Mouse (Mus musculus) spleen, adult 18-20 months (tissue): ENCODE results near the gene Lgi4.

Experiments used
- DNase-seq, 2 experiments: peaks; one replicate each; pipeline ENCODE4 v3.0.0; 2022; ENCODE audit warnings: mixed read lengths in 2 of 2

Lgi4 gene

DNA sequence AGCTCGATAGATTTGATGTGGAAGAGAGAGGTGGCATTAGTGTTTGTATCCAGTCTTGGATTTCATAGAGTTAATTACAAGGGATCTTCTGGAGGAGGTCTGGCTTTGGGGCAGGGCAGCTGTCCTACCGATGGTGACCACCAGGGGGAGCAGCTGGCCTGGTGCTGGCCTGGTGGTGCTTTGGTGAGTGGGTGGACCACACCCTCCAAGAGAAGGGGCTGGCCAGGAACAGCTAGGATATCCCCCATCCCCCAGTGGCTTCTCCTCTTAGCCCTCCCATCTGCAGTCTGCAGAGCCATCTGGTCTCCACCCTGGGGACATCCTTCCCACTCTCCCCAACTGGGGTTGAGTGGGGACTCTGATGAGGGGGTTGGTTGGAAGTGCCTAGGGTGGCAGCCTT, at the start of gene Lgi4:
Gene Lgi4 (plus strand): TSS at position 235 of the 400 bp plus-strand sequence.
- peak; percentile 60 to 85 for DNase-seq

- DNase-seq: no peak
Observed at GRCm38 (mm10) chr7:31012971-31013370, 46.2 kb upstream of the Lgi4 start.

DNA sequence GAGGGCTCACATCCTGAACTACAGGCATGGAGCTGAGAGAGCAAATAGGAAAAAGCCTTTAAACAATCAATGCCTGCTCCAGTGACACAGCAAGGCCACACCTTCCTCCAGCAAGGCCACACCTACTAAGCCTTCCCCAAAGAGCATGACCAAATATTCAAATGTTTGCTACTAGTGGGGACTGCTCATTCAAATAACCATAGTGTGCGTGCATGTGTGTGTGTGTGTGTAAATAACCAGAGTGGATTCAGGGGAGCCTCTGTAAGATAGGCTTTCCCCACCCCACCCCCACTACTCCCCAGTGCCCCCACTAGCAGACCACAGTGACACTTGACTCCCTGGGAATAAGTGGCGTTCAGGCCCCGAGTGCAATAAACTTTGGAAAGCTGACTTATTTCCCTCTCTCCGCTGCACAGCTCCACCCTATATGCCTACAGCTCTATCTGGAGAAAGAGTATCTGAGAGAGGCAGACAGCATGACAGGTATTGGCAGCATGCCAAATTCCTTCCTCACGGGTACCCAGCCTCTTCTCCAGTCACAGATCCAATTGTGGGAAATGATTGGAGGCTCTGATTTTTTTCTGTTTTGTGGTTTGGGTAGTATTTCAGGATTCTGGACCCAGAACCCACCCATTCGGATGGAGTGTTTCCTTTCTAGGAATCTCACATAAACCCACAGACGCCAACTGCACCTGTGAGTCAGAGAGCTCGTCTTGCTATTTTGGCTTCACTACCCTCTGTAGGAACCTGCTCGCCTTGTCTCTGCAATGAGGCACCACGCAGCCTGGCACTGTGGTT, 41.8 kb upstream of the Lgi4 start:
- DNase-seq: no peak

- DNase-seq: no peak
Observed at GRCm38 (mm10) chr7:31028609-31029008, 30.5 kb upstream of the Lgi4 start.

DNA sequence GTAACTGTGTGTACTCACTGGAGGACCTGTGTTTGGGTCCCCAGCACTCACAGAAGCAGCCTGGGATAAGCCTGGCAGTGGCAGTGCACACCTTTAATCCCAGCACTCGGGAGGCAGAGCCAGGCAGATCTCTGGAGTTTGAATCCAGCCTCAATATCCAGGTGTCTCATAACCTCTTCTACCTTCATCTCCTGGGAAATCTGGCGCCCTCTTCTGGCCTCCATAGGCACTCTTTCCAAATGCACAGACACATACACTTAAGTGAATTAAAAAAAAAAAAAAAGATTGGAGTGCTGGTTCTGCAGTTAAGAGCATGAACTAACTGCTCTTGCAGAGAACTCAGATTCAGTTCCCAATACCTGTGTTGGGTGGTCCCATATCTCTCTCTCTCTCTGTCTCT, 28.4 kb upstream of the Lgi4 start:
- DNase-seq: no peak

GRCm38 (mm10) chr7:31031731-31032130, 27.4 kb upstream of the Lgi4 start:
- DNase-seq: no peak

DNA sequence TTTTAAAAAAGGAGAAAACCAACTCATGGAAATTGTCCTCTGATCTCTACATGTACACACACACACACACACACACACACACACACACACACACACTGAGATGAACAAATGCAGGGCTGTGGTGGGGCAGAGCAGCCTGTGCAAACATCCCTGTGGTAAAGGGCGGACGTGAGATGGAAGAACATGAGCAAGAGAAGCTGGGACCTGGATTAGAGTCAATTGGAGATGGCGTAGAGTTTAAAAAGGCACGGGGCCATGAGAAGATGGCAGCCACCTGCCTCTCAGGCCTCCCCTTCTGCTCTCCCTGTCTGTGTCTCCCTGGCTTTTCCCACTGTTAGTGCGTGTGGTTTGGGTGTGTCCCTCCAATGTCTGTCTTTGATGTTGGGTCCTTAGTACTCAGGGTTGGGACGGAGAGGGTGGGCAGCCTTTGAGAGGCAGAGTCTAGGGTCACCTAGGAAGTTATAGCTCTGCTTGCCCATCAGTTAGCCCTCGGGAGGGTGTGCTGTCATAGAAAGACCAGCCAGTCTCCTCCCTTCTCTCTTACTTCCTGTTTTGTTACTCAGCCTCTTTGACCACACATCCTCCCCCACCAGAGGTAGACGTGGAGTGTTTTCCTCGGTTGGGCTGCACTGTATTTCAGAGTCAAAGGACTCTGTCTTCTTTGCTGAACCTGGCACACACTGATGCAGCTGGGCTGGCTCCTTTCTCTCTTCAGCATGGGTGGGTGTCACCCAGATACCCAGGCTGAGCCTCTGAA, 25.6 kb upstream of the Lgi4 start:
- peak; percentile 52 to 57 for DNase-seq

GRCm38 (mm10) chr7:31034789-31035188, 24.4 kb upstream of the Lgi4 start:
- peak in 1 of 2 experiments; percentile 38 for DNase-seq

- DNase-seq: no peak
Observed at GRCm38 (mm10) chr7:31035291-31035690, 23.9 kb upstream of the Lgi4 start.

- no peak for DNase-seq
Observed at GRCm38 (mm10) chr7:31036917-31037316, 22.2 kb upstream of the Lgi4 start.

DNA sequence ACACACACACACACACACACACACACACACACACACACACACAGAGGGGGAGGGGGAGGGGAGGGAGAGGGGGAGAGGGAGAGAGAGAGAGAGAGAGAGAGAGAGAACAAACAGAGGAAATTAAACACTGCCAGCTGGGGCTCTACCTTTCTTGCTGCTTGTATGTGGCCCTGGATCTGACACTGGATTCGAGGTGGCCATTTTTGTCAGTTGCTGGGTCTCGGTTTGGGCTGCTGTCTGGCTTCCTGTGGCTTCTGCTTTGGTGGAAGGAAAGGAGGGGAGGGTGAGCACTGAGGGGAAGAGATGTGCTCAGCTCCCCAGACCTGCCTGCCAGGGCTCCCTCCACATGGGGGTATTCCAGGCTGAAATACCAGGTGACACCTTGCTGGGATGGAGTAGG, 21.5 kb upstream of the Lgi4 start:
- no peak for DNase-seq

GRCm38 (mm10) chr7:31039011-31039410, 20.1 kb upstream of the Lgi4 start:
- DNase-seq: no peak

- no peak for DNase-seq
Observed at GRCm38 (mm10) chr7:31040281-31041022, 18.7 kb upstream of the Lgi4 start.

DNA sequence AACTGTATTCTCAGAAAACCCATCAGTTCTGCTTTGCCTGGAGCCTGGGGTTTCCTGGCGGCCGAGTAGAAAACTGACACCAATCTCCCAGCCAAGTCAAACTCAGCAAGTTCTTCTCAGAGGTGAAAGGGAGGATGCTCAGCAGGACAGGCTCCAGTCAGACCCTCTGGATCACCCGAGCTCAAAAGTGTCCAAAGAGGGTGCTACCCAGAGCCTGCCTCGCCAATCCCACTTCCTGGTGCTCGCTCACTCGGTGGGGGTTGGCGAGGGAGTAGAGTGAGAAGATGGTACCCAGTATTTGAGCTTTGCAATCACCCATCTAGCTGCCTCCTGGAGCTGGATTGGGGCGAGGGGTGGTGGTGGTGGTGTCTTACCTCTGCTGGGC, 18.1 kb upstream of the Lgi4 start:
- DNase-seq: no peak

- peak; percentile 66 to 69 for DNase-seq
Observed at GRCm38 (mm10) chr7:31041662-31042315, 17.4 kb upstream of the Lgi4 start.

GRCm38 (mm10) chr7:31042431-31042910, 16.7 kb upstream of the Lgi4 start, which contains the start of gene Fxyd5:
TSS of gene Fxyd5 (minus strand) at chr7:31042481.
- DNase-seq: no peak

- DNase-seq: no peak
Observed at GRCm38 (mm10) chr7:31049135-31049845, 9.9 kb upstream of the Lgi4 start.

- no peak for DNase-seq
Observed at GRCm38 (mm10) chr7:31049846-31050281, 9.3 kb upstream of the Lgi4 start.

DNA sequence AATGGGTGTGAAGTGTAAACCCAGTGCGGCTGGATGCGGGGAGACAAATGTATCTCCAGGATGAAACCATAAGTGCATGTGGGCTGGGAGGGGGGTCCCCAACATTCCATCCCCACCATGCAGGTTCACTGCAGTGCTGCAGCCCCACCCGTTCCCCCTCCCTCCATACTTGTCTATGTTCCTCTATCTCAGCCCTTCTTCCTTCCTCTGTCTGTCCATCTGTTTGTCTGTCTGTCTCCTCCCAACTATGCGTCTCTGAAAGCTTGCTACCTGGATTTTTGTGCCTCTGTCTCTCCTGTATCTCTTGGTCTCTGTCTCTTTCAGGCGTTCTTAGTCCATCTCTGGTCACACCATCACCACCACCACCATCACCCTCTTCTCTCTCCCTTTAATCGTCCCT, 8.7 kb upstream of the Lgi4 start:
- DNase-seq: no peak

DNA sequence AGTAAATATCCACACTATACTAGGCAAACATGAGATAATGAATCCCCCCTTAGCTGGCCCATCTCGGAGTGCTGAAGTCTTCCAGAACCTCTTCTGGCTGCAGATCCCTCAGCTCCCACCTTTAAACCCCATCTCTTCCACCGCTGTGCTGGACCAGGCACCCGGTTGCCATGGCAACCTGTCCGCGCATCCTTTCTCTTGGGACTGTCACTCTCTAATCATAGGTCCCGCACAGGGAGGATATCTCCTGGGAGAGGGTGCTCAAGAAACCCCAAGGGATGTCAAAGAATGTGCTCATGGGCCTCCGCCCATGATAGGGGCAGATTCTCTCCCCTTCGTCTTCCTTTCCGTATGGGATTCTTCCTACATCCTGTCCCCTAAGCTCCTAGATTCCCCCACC, 8.2 kb upstream of the Lgi4 start:
- no peak for DNase-seq

- no peak for DNase-seq
Observed at GRCm38 (mm10) chr7:31051321-31052021, 7.7 kb upstream of the Lgi4 start, which contains the start of gene Fxyd7. TSS of gene Fxyd7 (minus strand) at chr7:31051467.
